Mouse (Mus musculus): ENCODE results near the gene Smyd3. TPM values are rescaled to one million over a fixed set of nuclear protein-coding genes. Genes with fewer than 3 reads are reported as not detected.

Smyd3 gene
- polyA plus RNA-seq (2015; fragmentation: Nextera tagmentation; extraction: Ambion mirVana), result 5.7 TPM in 2 replicates

DNA sequence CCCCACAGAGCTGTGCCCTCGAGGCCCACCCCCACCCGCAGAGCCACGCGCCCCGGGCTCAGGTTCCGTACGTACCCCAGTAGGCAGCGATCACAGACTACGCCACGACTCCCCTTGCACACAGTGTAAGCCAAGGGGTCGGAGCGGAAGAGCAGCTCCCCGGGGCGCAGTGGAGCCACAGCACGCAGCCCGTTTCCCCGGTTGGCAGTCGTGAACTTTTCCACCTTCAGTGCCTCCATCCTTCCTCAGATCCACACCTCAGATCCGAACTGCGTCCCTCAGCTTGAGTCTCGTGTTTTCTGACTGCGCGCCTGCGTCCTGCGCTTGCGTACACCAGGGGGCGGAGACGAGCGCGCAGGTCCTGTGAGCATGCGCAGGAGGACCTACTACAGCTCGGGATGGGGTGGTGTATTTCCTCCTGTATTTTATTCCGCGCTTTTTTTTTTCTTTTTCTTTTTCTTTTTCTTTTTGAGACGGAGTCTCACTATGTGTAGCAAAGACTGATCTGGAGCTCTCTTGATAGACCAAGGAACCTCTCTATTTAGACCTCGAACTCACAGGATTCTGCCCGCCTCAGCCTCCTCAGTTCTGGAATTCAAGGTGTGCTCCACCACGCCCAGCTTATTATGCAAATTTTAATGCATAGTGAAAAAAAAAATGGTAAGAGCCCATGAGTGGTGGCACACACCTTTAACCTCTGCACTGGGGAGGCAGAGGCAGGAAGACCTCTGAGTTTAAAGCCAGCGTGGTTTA is at the start of gene Smyd3:
Gene Smyd3 (minus strand): TSS at position 329 of the 753 bp plus-strand sequence.
- Histone ChIP-seq H3K9me3 (replicated peaks) (no peaks in the 10 kb centered on the region), H3K4me2 (peak within 1 kb of the TSS; percentile 99), H3K27me3 (no peaks in the 10 kb centered on the region), H3K4me1 (replicated peaks) (peaks cover 20% of the 10 kb centered on the region), H3K27ac (replicated peaks) (peak within 1 kb of the TSS; percentile 77), H3K4me3 (replicated peaks) (peak within 1 kb of the TSS; percentile 81), H3K9ac (peak within 1 kb of the TSS; percentile 81), H3K36me3 (replicated peaks) (no peaks in the 10 kb centered on the region)
- WGBS (ENCODE audit: insufficient replicate concordance), result 4% methylated on average over 39 of the region's 39 CpGs
- peak; percentile 88 for ATAC-seq (ENCODE audit: insufficient read depth)

DNA sequence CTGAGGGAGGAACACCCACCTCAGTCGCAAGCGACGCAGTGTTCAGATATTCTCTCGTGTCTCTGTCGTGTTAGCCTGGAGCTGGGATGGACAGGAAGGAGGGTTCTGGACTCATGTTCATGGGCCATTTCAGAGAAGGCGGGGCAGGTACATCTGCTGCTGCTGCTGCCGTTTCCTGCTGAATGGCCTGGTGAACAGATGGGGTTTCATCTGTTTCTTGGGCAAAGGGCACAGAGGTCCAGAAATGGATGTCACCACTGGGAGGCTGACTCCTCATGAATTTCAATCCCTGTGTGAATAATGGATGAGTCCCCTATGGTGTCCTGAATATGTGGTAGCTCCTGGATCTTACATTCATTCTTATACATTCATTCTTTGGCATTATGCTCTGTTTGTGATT is 49.7 kb upstream of the Smyd3 start:
- no peaks in the 10 kb centered on the region for H3K9me3 ChIP-seq (replicated peaks)
- H3K9ac ChIP-seq, result no peak overlapping the region
- peaks cover 31% of the 10 kb centered on the region for H3K4me1 ChIP-seq (replicated peaks)
- H3K27ac ChIP-seq (replicated peaks), result no peak overlapping the region
- no peaks in the 10 kb centered on the region for H3K36me3 ChIP-seq (replicated peaks)
- H3K4me2 ChIP-seq, result no peak overlapping the region
- H3K4me3 ChIP-seq (replicated peaks), result no peak overlapping the region
- ATAC-seq (ENCODE audit: insufficient read depth), result no peak
- no peaks in the 10 kb centered on the region for H3K27me3 ChIP-seq
- 81% methylated on average over 7 of the region's 7 CpGs for WGBS (ENCODE audit: insufficient replicate concordance)

DNA sequence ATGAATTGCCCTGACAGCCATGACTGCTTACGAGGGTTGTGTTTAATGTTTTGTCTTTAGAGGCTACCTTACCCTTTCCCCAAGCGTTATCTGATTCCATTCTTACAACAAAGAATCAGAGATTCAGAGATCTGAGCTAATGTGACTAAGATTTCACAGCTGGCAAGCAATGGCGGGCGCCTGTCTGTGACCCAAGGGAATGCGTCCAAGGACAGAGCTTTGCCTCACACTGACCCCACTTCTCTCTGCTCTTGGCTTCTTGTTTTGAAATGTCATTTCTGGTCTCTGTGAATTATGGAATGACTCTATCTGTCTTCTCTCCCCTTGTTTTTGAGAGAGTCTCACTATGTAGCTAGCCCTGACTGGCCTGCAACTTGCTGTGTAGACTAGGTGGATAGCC is 46.1 kb upstream of the Smyd3 start:
- Histone ChIP-seq H3K36me3 (replicated peaks) (no peaks in the 10 kb centered on the region), H3K27ac (replicated peaks) (no peak overlapping the region), H3K9me3 (replicated peaks) (no peaks in the 10 kb centered on the region), H3K9ac (no peak overlapping the region), H3K4me1 (replicated peaks) (peaks cover 42% of the 10 kb centered on the region), H3K4me2 (no peak overlapping the region), H3K4me3 (replicated peaks) (no peak overlapping the region), H3K27me3 (no peaks in the 10 kb centered on the region)
- no peak for ATAC-seq (ENCODE audit: insufficient read depth)
- WGBS (ENCODE audit: insufficient replicate concordance), result 82% methylated on average over 5 of the region's 5 CpGs

DNA sequence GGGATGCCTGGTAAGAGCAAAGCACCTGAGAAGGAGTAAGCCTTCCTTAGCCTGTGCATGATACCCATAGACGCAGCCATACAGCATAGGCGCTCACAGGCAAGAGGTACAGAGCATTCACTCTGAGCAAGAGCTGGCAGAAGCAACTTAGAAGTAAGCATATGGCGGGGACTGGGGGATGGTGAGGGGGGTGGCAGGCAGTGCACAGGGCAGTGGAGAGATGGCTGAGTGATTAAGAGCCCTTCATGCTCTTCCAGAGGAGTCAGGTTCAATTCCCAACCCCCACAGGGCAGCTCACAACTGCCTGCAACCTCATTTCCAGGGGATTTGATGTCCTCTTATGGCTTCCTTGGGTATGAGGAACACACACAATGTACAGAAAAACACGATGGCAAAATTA is 45.4 kb upstream of the Smyd3 start:
- ATAC-seq (ENCODE audit: insufficient read depth), result no peak
- Histone ChIP-seq H3K27me3 (no peaks in the 10 kb centered on the region), H3K4me1 (replicated peaks) (peaks cover 35% of the 10 kb centered on the region), H3K4me3 (replicated peaks) (no peak overlapping the region), H3K9ac (no peak overlapping the region), H3K4me2 (no peak overlapping the region), H3K36me3 (replicated peaks) (no peaks in the 10 kb centered on the region), H3K27ac (replicated peaks) (no peak overlapping the region), H3K9me3 (replicated peaks) (no peaks in the 10 kb centered on the region)
- WGBS (ENCODE audit: insufficient replicate concordance), result 77% methylated on average over 4 of the region's 4 CpGs

DNA sequence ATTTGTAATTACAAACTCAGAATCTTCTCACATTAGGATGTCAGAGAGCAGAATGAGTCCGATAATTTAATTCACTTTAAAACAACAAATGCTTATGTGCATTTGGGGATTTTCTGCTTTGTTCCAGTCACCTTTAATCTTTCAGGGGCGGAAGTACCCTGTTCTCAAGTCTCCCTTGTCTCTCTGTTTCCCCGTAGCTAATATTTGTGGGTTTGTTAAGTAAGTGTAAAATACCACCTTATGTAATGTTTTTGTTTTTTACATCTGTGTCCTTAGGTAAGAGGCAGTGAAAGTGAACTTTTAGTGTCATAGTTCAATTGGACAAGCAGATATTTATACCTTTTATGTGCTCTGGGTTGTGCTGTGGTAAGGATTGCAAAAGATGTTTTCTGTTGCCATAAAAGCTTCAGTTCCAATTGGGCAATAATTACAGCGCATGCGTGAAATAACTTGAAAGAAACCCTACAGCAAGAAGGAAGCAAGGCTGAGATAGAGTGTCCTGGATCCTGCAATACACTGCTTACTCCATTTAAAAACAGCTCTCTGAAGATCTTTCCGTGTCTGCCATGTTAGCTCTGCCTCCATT is 43.1 kb upstream of the Smyd3 start:
- Histone ChIP-seq H3K4me1 (replicated peaks) (peaks cover 22% of the 10 kb centered on the region), H3K4me3 (replicated peaks) (no peak overlapping the region), H3K4me2 (no peak overlapping the region), H3K9ac (no peak overlapping the region), H3K27ac (replicated peaks) (no peak overlapping the region), H3K36me3 (replicated peaks) (no peaks in the 10 kb centered on the region), H3K9me3 (replicated peaks) (no peaks in the 10 kb centered on the region), H3K27me3 (no peaks in the 10 kb centered on the region)
- WGBS (ENCODE audit: insufficient replicate concordance), result 81% methylated on average over 6 of the region's 6 CpGs
- ATAC-seq (ENCODE audit: insufficient read depth), result no peak

DNA sequence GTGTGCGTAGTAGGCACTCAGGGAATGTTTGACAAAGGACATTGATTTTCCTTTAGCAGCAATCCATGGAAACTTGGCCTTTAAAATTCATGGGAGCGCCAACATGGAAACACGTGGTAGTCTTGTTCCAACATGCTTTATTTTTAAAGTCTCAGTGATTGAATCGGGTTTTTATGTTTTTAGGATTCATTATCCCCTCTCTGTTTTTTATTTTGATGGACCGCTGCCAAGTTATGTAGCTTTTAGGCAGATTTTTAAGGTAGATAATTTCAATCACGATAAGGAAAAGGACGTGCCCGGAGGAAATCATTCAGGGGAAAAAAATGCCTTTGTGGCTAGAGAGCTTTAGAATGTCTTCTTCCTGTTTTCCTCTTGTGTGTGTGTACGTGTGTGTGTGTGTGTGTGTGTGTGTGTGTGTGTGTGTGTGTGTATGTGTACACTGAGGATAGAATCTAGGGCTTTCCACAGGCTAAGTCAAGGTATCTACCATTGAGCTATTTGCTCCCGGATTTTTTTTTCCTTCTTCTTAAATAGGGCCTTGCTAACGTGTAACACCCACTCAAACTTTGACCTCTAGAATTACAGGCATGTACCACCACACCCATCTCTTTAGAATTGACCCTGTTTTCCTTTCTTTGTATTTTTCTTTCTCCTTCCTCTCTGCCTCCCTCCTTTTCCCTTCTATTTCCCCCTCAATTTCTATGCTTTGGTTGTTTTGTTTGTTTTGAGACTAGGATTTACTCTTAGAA is 41.8 kb upstream of the Smyd3 start:
- Histone ChIP-seq H3K36me3 (replicated peaks) (no peaks in the 10 kb centered on the region), H3K4me2 (no peak overlapping the region), H3K4me1 (replicated peaks) (peaks cover 25% of the 10 kb centered on the region), H3K27me3 (no peaks in the 10 kb centered on the region), H3K9me3 (replicated peaks) (no peaks in the 10 kb centered on the region), H3K9ac (no peak overlapping the region), H3K4me3 (replicated peaks) (no peak overlapping the region), H3K27ac (replicated peaks) (no peak overlapping the region)
- no peak for ATAC-seq (ENCODE audit: insufficient read depth)
- WGBS (ENCODE audit: insufficient replicate concordance), result 51% methylated on average over 11 of the region's 11 CpGs

DNA sequence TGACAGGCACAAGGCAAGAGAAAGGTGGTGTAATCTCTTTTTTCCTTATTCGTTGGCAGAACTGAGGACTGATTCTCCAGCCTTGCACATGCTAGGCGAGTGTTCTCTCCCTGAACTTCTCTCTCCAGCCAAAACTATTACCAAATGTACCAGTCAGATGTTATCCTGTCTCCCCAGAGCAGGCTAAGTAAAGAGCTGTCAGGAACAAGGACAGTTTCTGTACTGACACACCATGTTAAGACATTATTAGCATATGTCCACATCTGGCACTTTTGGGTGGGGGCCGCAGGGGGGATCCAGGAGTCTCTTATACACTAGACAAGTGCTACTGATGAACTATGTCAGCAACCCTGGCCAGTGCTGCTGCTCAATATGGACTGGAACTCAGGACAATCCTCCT is 39.1 kb upstream of the Smyd3 start:
- Histone ChIP-seq H3K9ac (no peak overlapping the region), H3K4me1 (replicated peaks) (peaks cover 49% of the 10 kb centered on the region), H3K4me3 (replicated peaks) (no peak overlapping the region), H3K27ac (replicated peaks) (no peak overlapping the region), H3K27me3 (no peaks in the 10 kb centered on the region), H3K9me3 (replicated peaks) (no peaks in the 10 kb centered on the region), H3K4me2 (no peak overlapping the region), H3K36me3 (replicated peaks) (no peaks in the 10 kb centered on the region; the same call in 1 of the 2 replicates)
- ATAC-seq (ENCODE audit: insufficient read depth), result no peak
- WGBS (ENCODE audit: insufficient replicate concordance), result 69% methylated on average over 3 of the region's 3 CpGs

DNA sequence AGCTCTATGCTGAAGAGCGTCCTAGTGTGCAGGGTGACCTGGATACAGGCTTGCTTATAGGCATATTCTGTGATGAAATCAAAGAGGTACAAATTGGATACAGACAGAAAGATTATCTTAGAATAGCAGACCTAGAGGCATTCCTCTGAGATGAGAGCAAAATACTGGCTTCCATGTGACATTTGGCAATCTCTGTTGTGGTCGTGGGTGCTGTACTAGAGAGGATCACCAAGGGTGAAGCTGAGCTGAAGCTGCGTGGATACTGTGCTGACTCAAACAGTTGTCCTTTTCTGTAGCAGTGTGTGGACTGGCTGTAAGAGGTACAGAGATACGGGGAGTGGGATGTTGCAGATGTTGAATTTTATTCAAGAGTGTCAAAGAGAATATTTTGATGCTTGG is 36.1 kb upstream of the Smyd3 start:
- Histone ChIP-seq H3K4me2 (no peak overlapping the region), H3K27ac (replicated peaks) (no peak overlapping the region), H3K4me1 (replicated peaks) (peaks cover 54% of the 10 kb centered on the region), H3K27me3 (no peaks in the 10 kb centered on the region), H3K36me3 (replicated peaks) (no peaks in the 10 kb centered on the region; the same call in none of the 2 replicates), H3K9ac (no peak overlapping the region), H3K9me3 (replicated peaks) (no peaks in the 10 kb centered on the region), H3K4me3 (replicated peaks) (no peak overlapping the region)
- WGBS (ENCODE audit: insufficient replicate concordance), result 55% methylated on average over 4 of the region's 4 CpGs
- ATAC-seq (ENCODE audit: insufficient read depth), result no peak

DNA sequence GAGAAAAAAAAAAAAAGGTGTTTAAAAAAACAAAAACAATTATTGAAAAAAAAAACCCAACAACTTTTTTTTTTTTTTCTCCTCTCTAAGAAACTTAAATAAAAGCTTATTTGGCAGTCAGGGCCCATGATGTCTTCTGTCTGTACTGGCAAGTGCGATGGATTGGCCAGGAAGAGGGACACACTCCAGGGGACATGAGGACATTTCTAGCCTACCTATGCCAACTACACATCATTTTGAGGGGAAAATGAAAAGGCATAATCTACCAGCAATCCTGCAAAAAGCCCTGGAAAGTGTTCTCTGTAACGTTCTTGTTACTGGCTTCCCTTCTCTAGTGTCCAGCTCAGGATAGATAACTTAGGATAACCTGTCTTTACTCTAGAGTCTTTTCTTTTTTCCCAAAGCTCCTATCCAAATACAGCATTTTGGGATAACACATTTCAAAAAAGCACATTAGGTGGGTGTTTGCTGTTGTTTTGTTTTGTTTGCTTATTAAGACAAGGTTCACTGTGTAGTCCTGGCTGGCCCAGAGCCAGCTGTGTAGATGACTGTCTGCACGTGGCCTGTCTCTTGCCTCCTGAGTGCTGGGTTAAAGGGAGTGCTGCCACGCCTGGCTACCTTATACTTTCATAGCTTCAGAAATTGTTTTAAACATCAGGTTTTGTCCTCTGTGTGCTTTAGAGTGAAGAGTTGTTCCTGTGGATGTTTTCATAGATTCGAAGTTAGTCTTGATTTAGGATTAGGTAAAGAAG is 35.5 kb upstream of the Smyd3 start:
- Histone ChIP-seq H3K4me1 (replicated peaks) (peaks cover 57% of the 10 kb centered on the region), H3K9me3 (replicated peaks) (no peaks in the 10 kb centered on the region), H3K27me3 (no peaks in the 10 kb centered on the region), H3K36me3 (replicated peaks) (no peaks in the 10 kb centered on the region; the same call in none of the 2 replicates), H3K27ac (replicated peaks) (peak overlapping the region; percentile 42), H3K4me2 (no peak overlapping the region), H3K9ac (no peak overlapping the region), H3K4me3 (replicated peaks) (no peak overlapping the region)
- whole genome bisulfite sequencing (ENCODE audit: insufficient replicate concordance), result 52% methylated on average over 5 of the region's 5 CpGs
- ATAC-seq (ENCODE audit: insufficient read depth), result no peak

DNA sequence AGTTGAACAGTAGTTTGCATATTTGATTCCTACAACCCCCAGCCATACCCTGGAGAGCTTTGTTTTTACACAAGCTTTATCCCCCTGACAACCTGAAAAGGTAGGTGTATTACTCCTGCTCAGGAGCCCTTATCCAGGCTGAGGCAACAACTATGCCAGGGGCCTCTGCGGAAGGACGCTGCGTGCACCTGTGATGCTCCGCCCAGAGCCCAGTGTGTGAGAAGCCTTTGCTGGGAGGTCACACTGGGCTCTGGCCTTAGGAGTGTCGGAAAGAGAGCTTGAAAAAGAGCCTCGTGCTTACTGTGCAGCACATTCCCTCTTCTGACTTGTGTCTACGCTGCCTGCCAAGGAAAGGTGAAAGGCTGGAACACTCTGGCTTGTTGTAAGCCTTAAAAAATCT is 34.9 kb upstream of the Smyd3 start:
- Histone ChIP-seq H3K9ac (no peak overlapping the region), H3K4me3 (replicated peaks) (no peak overlapping the region), H3K27me3 (no peaks in the 10 kb centered on the region), H3K27ac (replicated peaks) (peak overlapping the region; percentile 82; the same call in 1 of the 2 replicates), H3K4me2 (peak overlapping the region; percentile 54), H3K36me3 (replicated peaks) (no peaks in the 10 kb centered on the region; the same call in none of the 2 replicates), H3K4me1 (replicated peaks) (peaks cover 63% of the 10 kb centered on the region), H3K9me3 (replicated peaks) (no peaks in the 10 kb centered on the region)
- ATAC-seq (ENCODE audit: insufficient read depth), result peak; percentile 41
- 57% methylated on average over 7 of the region's 7 CpGs for WGBS (ENCODE audit: insufficient replicate concordance)
